Comparison of ENCODE assay signal across 22 mouse cellular contexts in genomic region chr8:34355059-34355458, GRCm38 (mm10).
"Had no signal": no experiment of that assay in that cellular context is flagged by ENCODE, and none has a peak within 500 bp of the region (broad histone marks: within the 10 kb centered on the region; RNA-seq: fewer than 3 reads in every experiment).

No protein-coding gene starts in this region.

- H3K27ac ChIP-seq: kidney, postnatal 0 days; layer of hippocampus, adult 2 months; limb, embryonic 12.5 days; limb, embryonic 15.5 days; liver, embryonic 14.5 days; macrophage; neural tube, embryonic 12.5 days; neural tube, embryonic 15.5 days; stomach, postnatal 0 days had no signal

- H3K9ac ChIP-seq: limb, embryonic 12.5 days; limb, embryonic 15.5 days; liver, embryonic 14.5 days; liver, postnatal 0 days; lung, embryonic 14.5 days; neural tube, embryonic 12.5 days; neural tube, embryonic 15.5 days had no signal

- H3K27me3 ChIP-seq: limb, embryonic 12.5 days; limb, embryonic 15.5 days; neural tube, embryonic 12.5 days; neural tube, embryonic 15.5 days had no signal

- H3K4me2 ChIP-seq: limb, embryonic 12.5 days; limb, embryonic 15.5 days; liver, embryonic 11.5 days; lung, embryonic 14.5 days; neural tube, embryonic 12.5 days; neural tube, embryonic 15.5 days had no signal

- H3K4me1 ChIP-seq: limb, embryonic 15.5 days had no signal

- H3K36me3 ChIP-seq: limb, embryonic 12.5 days; limb, embryonic 15.5 days; neural tube, embryonic 12.5 days; neural tube, embryonic 15.5 days had no signal

- ATAC-seq: liver, postnatal 0 days; lung, postnatal 0 days had no signal

- DNase-seq: kidney, adult 2 months; kidney, postnatal 25 days; layer of hippocampus, adult 9-11 months; liver, postnatal 0 days; lung, embryonic 14.5 days; right cerebral cortex, adult 18-20 months; right cerebral cortex, postnatal 14 days; right cerebral cortex, postnatal 4 days; thymus, adult 2 months; thymus, postnatal 14 days; thymus, postnatal 4 days had no signal

- H3K4me3 ChIP-seq: layer of hippocampus, adult 2 months; limb, embryonic 12.5 days; limb, embryonic 15.5 days; neural tube, embryonic 12.5 days; neural tube, embryonic 15.5 days had no signal

- H3K9me3 ChIP-seq: limb, embryonic 12.5 days; limb, embryonic 15.5 days; neural tube, embryonic 12.5 days; neural tube, embryonic 15.5 days had no signal
